8 mouse cellular contexts compared by ENCODE assay signal in the genomic region with DNA sequence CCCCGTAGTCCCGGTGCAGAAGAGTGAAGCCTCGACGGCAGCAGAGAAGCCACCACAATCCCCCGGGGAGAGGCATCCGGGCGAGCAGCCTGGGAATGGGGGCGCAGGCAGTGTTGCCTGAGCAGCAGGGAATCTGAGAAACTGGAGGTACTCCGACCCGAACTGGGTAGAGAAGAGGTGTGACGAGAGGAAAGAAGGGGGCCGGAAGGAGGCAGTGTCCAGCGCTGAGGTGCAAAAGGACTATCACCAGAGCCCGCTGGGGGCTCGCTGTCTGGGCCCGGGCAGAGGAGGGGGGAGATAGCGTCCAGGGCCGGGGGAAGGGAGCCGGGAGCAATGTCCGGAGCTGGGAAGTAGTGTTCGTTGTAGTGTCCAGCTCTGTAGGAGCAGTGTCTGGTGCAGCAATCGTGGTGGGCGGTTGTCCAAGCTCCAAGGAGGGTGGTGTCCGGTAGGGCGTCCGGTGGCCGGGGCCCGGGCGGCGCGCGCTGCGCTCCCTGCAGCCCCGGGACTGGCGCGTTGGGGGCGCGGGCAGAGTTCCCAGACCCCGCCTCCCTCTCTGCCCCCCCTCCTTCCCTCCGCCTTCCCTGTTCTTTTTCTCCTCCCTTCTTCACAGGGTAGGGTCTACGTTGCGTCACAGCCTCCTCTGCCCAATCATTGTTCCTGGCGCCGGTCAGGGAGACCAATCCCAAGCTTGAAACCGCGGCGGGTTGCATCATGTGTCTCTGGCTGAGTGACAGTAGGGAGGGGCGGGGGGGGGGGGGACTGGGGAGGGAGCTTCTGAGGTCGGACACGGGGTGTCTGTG. TPM values are rescaled to one million over a fixed set of nuclear protein-coding genes. Genes with fewer than 3 reads are reported as not detected.
DNase-seq lines count a peak whose midpoint lies in the region; ATAC-seq and TF ChIP-seq lines count a peak whose summit lies in the region.

A gene (minus strand): TSS at position 541 of the 800 bp plus-strand sequence.

- H3K27me3 ChIP-seq in hindbrain, postnatal 0 days (ENCODE audit: insufficient read depth, low read length), result peaks cover 20% of the 10 kb centered on the region; the same call in 1 of the 2 replicates

- peak; percentile 23 for TF ChIP-seq CTCF in gastrocnemius, adult 2 months (IDR thresholded peaks at IDR 0.05)
- TF ChIP-seq CTCF in hindbrain, postnatal 0 days (IDR thresholded peaks at IDR 0.05; ENCODE audit: low read depth), result peak; percentile 46
- no peak; the same call in 1 of the 2 replicates for TF ChIP-seq CTCF in left cerebral cortex, adult 2 months (IDR thresholded peaks at IDR 0.05)

- H3K4me2 ChIP-seq in hindbrain, postnatal 0 days (ENCODE audit: low read depth, low read length), result peak within 1 kb of the TSS; percentile 89

- H3K9ac ChIP-seq in hindbrain, postnatal 0 days (replicated peaks; ENCODE audit: low read length), result peak within 1 kb of the TSS; percentile 57

- H3K4me1 ChIP-seq in hindbrain, postnatal 0 days (ENCODE audit: insufficient read depth, low read length), result peaks cover 34% of the 10 kb centered on the region

- peak within 1 kb of the TSS; percentile 99 for H3K27ac ChIP-seq in gastrocnemius, adult 2 months
- peak within 1 kb of the TSS; percentile 83 for H3K27ac ChIP-seq in hindbrain, postnatal 0 days
- H3K27ac ChIP-seq in left cerebral cortex, adult 2 months, result peak within 1 kb of the TSS; percentile 92

- ATAC-seq in hindbrain, postnatal 0 days, result peak; percentile 96
- peak; percentile 63 for ATAC-seq in megakaryocyte, adult 5-6 weeks (ENCODE audit: poor library complexity, severe bottlenecking)

- intact Hi-C loops in gastrocnemius, adult 2 months (cut with DNase I), result loop anchor here (5.0 kb wide), 1 partner anchor 189 kb away; no protein-coding TSS in a partner anchor
- intact Hi-C loops in left cerebral cortex, adult 2 months (cut with DNase I), result loop anchor here (1.0 to 10.0 kb wide), 2 partner anchors 51 to 166 kb away; a partner anchor contains a TSS

- H3K4me3 ChIP-seq in gastrocnemius, adult 2 months, result peak within 1 kb of the TSS; percentile 89
- H3K4me3 ChIP-seq in hindbrain, postnatal 0 days (ENCODE audit: low read length), result peak within 1 kb of the TSS; percentile 62
- H3K4me3 ChIP-seq in left cerebral cortex, adult 2 months, result peak within 1 kb of the TSS; percentile 94

- DNase-seq in T-cell, adult 2 months (ENCODE audit: low spot score), result peak; percentile 82
- peak; percentile 94 to 96 for DNase-seq in cerebellum, postnatal 25 days
- peak; percentile 97 for DNase-seq in gastrocnemius, adult 2 months
- peak; percentile 98 for DNase-seq in hindbrain, postnatal 0 days (ENCODE audit: low spot score)
- DNase-seq in left cerebral cortex, adult 2 months (ENCODE audit: extremely low spot score in 1 of 2, low spot score in 2 of 2), result peak; percentile 91 to 95
- peak; percentile 96 for DNase-seq in right cerebral cortex, adult 2 months (ENCODE audit: low spot score in 2 of 2)
- DNase-seq in urinary bladder, postnatal 4 days (ENCODE audit: low spot score in 2 of 2), result peak; percentile 94 to 95

- peaks cover 4% of the 10 kb centered on the region; the same call in 1 of the 2 replicates for H3K36me3 ChIP-seq in hindbrain, postnatal 0 days (ENCODE audit: insufficient read depth, low read length)

- no peaks in the 10 kb centered on the region for H3K9me3 ChIP-seq in hindbrain, postnatal 0 days (ENCODE audit: low read length)

- under 1% methylated on average over 46 of the region's 50 CpGs for WGBS in hindbrain, postnatal 0 days

RNA-seq across cellular contexts. Expression of the gene that starts here (rescaled TPM):
- total RNA-seq in gastrocnemius, adult 2 months (2021), result 10 to 100 TPM; 20.7 to 35.3 TPM
- 26.7 and 32.3 TPM in 2 replicates for total RNA-seq in hindbrain, postnatal 0 days (2014; rRNA removed)
- 8.8 TPM in 2 replicates for polyA plus RNA-seq in hindbrain, postnatal 0 days (2015; fragmentation: Nextera tagmentation; extraction: Ambion mirVana)
- 10 to 100 TPM; 13.0 to 13.2 TPM for total RNA-seq in left cerebral cortex, adult 2 months (2021)
- total RNA-seq in megakaryocyte, adult 5-6 weeks (2015), result 0.96 and 1.6 TPM in 2 replicates
- 1.8 and 3.8 TPM in 2 replicates for total RNA-seq in megakaryocyte, adult 5-6 weeks (2017)

Comparison
In these comparisons a context has a peak if more than half of its experiments do, and no peak if none do; other contexts are left out.
1. Peak in every context shown above with its lines: DNase-seq, ATAC-seq, H3K4me3 ChIP-seq and H3K27ac ChIP-seq.